Comparison of ENCODE assay signal across 8 mouse cellular contexts in genomic region chr1:155564741-155565140, GRCm38 (mm10). TPM values are rescaled to one million over a fixed set of nuclear protein-coding genes. Genes with fewer than 3 reads are reported as not detected.
DNase-seq lines count a peak whose midpoint lies in the region; ATAC-seq and TF ChIP-seq lines count a peak whose summit lies in the region.

No protein-coding gene starts in this region.

- no peak overlapping the region for H3K9ac ChIP-seq in ES-Bruce4 (ENCODE audit: low read depth, poor library complexity, severe bottlenecking)
- no peak overlapping the region for H3K9ac ChIP-seq in liver, embryonic 14.5 days (replicated peaks)

- peak; percentile 52; the same call in 1 of the 2 replicates for ATAC-seq in cerebellum, adult (ENCODE audit: insufficient number of reproducible peaks, low FRiP score, low TSS enrichment)
- no peak for ATAC-seq in liver, embryonic 14.5 days (ENCODE audit: insufficient read depth)

- DNase-seq in cerebellum, adult 11 months, result no peak
- peak; percentile 32 for DNase-seq in layer of hippocampus, adult 11-12 months (ENCODE audit: low spot score)
- no peak for DNase-seq in layer of hippocampus, postnatal 14 days (ENCODE audit: low spot score in 2 of 2)
- DNase-seq in cerebellum, postnatal 25 days, result peak; percentile 35 to 59
- peak in 1 of 3 experiments; percentile 43 for DNase-seq in liver, embryonic 14.5 days (ENCODE audit: low read depth in 3 of 3, low spot score in 3 of 3)
- peak; percentile 34 for DNase-seq in thymus, postnatal 14 days

- H3K4me2 ChIP-seq in liver, embryonic 14.5 days (ENCODE audit: low read depth), result no peak overlapping the region

- TF ChIP-seq EP300 in ES-Bruce4 (IDR thresholded peaks at IDR 0.05; ENCODE audit: insufficient read depth, low read depth, low read length), result no peak
- no peak for TF ChIP-seq EP300 in liver, embryonic 14.5 days (IDR thresholded peaks at IDR 0.05; ENCODE audit: low read depth)

- 28% methylated on average over 3 of the region's 3 CpGs for WGBS in liver, embryonic 14.5 days (ENCODE audit: insufficient replicate concordance)

- TF ChIP-seq CTCF in ES-Bruce4 (IDR thresholded peaks at IDR 0.05; ENCODE audit: low read depth, low read length), result peak; percentile 77
- peak; percentile 74 for TF ChIP-seq CTCF in liver, embryonic 14.5 days (IDR thresholded peaks at IDR 0.05; ENCODE audit: low read depth)

- peaks cover 4% of the 10 kb centered on the region; the same call in 1 of the 2 replicates for H3K9me3 ChIP-seq in ES-Bruce4 (replicated peaks; ENCODE audit: control insufficient read depth, insufficient read depth, low read length, poor library complexity, severe bottlenecking)
- H3K9me3 ChIP-seq in liver, embryonic 14.5 days (ENCODE audit: control insufficient read depth, low read length), result no peaks in the 10 kb centered on the region

- H3K4me3 ChIP-seq in ES-Bruce4 (ENCODE audit: low read depth, low read length), result no peak overlapping the region
- no peak overlapping the region for H3K4me3 ChIP-seq in liver, embryonic 14.5 days (ENCODE audit: insufficient read depth in 1 of 2, low read depth in 2 of 2, low read length in 2 of 2)

- H3K4me1 ChIP-seq in ES-Bruce4 (ENCODE audit: control insufficient read depth, insufficient read depth, low read length), result no peaks in the 10 kb centered on the region
- peaks cover 13 to 17% of the 10 kb centered on the region in 2 experiments for H3K4me1 ChIP-seq in liver, embryonic 14.5 days (replicated peaks; ENCODE audit: control insufficient read depth in 2 of 2, insufficient read depth in 2 of 2, low read length in 1 of 2)

- peaks cover 13% of the 10 kb centered on the region for H3K36me3 ChIP-seq in ES-Bruce4 (ENCODE audit: control insufficient read depth, insufficient read depth, low read length, poor library complexity, severe bottlenecking)
- H3K36me3 ChIP-seq in liver, embryonic 14.5 days (replicated peaks; ENCODE audit: control insufficient read depth, insufficient read depth, low read depth), result peaks cover 18% of the 10 kb centered on the region

- no peaks in the 10 kb centered on the region for H3K27me3 ChIP-seq in ES-Bruce4 (ENCODE audit: control insufficient read depth, insufficient read depth, low read length, poor library complexity, severe bottlenecking)
- H3K27me3 ChIP-seq in liver, embryonic 14.5 days (ENCODE audit: control insufficient read depth, insufficient read depth, low read length), result no peaks in the 10 kb centered on the region

- TF ChIP-seq POLR2A in ES-Bruce4 (IDR thresholded peaks at IDR 0.05; ENCODE audit: insufficient read depth, low read length), result no peak

- no peak overlapping the region for H3K27ac ChIP-seq in ES-Bruce4 (ENCODE audit: insufficient read depth, low read length)
- H3K27ac ChIP-seq in liver, embryonic 14.5 days, result no peak overlapping the region

RNA-seq across cellular contexts. Expression of gene Acbd6, which starts 6.8 kb away (rescaled TPM):
- total RNA-seq in layer of hippocampus, postnatal 14 days (2021), result 10 to 100 TPM; 92.0 to 92.7 TPM
- polyA plus RNA-seq in ES-Bruce4 (2011; ENCODE audit: insufficient read depth, insufficient read length, low read depth, missing spikeins), result 62.2 and 78.4 TPM in 2 replicates
- 32.4 and 36.6 TPM in 2 replicates for polyA plus RNA-seq in liver, embryonic 14.5 days (2012; rRNA removed)
- 40.0 and 48.8 TPM in 2 replicates for polyA plus RNA-seq in liver, embryonic 14.5 days (2014; fragmentation: Nextera tagmentation; extraction: Ambion mirVana)

Comparison
In these comparisons a context has a peak if more than half of its experiments do, and no peak if none do; other contexts are left out.
1. DNase-seq: peak in layer of hippocampus, adult 11-12 months (single experiment), cerebellum, postnatal 25 days (2 of 2) and thymus, postnatal 14 days (single experiment); none in cerebellum, adult 11 months (single experiment) and layer of hippocampus, postnatal 14 days (0 of 2).